Mouse (Mus musculus) bone marrow macrophage, adult 2 months (primary cell): ENCODE measurements around the gene Ccnd1.

ENCODE experiments used
- CTCF ChIP-seq: IDR thresholded peaks from 2 replicates; pipeline ENCODE4 v1.5.1; 2012; ENCODE audit warnings: low read depth, mild to moderate bottlenecking, low read length, moderate library complexity
- POLR2A ChIP-seq: IDR thresholded peaks from 2 replicates; pipeline ENCODE4 v1.6.1; 2012; ENCODE audit warnings: mild to moderate bottlenecking, low read depth, low read length, borderline replicate concordance

DNA sequence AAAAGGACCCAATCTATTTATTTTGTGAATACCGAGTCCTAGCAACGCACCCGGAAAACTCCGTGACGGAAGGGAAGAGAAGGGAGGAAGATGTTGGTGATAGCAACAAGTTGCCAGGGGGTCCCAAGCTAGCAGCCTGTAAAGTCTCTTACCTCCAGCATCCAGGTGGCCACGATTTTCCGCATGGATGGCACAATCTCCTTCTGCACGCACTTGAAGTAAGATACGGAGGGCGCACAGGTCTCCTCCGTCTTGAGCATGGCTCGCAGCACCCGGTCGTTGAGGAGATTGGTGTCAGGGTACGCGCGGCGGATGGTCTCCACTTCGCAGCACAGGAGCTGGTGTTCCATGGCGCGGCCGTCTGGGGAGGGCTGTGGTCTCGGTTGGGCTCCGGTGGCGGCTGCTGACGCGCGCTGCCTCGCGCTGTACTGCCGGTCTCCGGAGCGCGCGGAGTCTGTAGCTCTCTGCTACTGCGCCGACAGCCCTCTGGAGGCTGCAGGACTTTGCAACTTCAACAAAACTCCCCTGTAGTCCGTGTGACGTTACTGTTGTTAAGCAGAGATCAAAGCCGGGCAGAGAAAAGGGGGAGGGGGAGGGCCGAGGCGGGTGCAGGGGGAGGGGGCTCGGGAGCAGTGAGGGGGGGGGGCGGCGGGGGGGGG, at the start of gene Ccnd1:
- TF ChIP-seq CTCF (no peak), POLR2A (no peak)
